Mouse (Mus musculus): Measurements from ENCODE around the gene Zfp91.

DNA sequence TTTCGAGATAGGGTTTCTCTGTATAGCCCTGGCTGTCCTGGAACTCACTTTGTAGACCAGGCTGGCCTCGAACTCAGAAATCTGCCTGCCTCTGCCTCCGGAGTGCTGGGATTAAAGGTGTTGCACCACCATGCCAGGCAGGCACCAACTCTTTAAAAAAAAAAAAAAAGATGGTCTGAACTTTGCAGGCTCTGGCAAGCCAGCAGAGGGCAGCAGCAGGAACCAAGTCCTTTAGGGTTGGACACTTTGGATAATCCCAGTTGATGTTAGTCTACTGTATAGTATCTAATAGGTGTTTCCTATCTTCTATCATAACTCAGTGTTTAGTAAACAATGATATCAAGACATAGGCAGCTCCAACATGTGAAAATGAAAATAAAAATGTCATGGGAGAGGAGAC, 73.6 kb downstream of the Zfp91 start:
- TF ChIP-seq CTCF (IDR thresholded peaks at IDR 0.05; ENCODE audit: borderline replicate concordance, control insufficient read depth, extremely low read depth, insufficient read depth, low read length, poor library complexity) (no peak), POLR2A (IDR thresholded peaks at IDR 0.05; ENCODE audit: control insufficient read depth, extremely low read depth, insufficient read depth, low read length, poor library complexity) (no peak)

Measured in thymus, adult 2 months (tissue).